Mouse (Mus musculus): ENCODE data around the gene 6030458C11Rik. TPM values are rescaled to one million over a fixed set of nuclear protein-coding genes. Genes with fewer than 3 reads are reported as not detected.

The 6030458C11Rik gene
- polyA plus RNA-seq (2012; ENCODE audit: low replicate concordance): 9.9 and 19.3 TPM in 2 replicates

GRCm38 (mm10) chr15:12824197-12824952 lies at the start of gene 6030458C11Rik, which contains the start of gene Drosha:
Gene 6030458C11Rik (minus strand): TSS chr15:12824649.
Gene Drosha (plus strand): TSS chr15:12824815.

Other genes with a start within 250 kb of the 6030458C11Rik start
- 0.39 and 0.41 TPM in 2 replicates for gene Pdzd2, start 84.7 kb downstream of the 6030458C11Rik start, polyA plus RNA-seq (2012; ENCODE audit: low replicate concordance)
- gene Drosha, start 166 bp upstream of the 6030458C11Rik start, polyA plus RNA-seq (2012; ENCODE audit: low replicate concordance): 459 and 737 TPM in 2 replicates